Mouse (Mus musculus) liver, embryonic 14.5 days (tissue): ENCODE data around the gene Xylt1. TPM values are rescaled to one million over a fixed set of nuclear protein-coding genes. Genes with fewer than 3 reads are reported as not detected.

Source experiments
- ATAC-seq: fragments of 200-750 bp; cut with Nextera tagmentation; 2 replicates; pipeline ENCODE4 v1.8.0; 2017; ENCODE audit warnings: moderate number of reproducible peaks, mild to moderate bottlenecking, moderate library complexity; ENCODE audit not compliant: insufficient read depth
- DNase-seq, 3 experiments: peaks; one replicate each; pipeline ENCODE4 v3.0.0-alpha.2; 2012 to 2013; ENCODE audit warnings: low read depth in 3 of 3, low spot score in 3 of 3
- H3K27ac ChIP-seq: fragments of 300-500 bp; sonication (generic); 2 replicates; pipeline ENCODE4 v1.5.1; 2014; ENCODE audit warnings: moderate library complexity, mild to moderate bottlenecking, control low read depth, inconsistent platforms
- H3K27me3 ChIP-seq: fragments of 300-500 bp; sonication (generic); 2 replicates; pipeline ENCODE4 v1.6.1; 2014; ENCODE audit warnings: mild to moderate bottlenecking, low read length, moderate library complexity; ENCODE audit not compliant: control insufficient read depth, insufficient read depth
- H3K36me3 ChIP-seq: fragments of 300-500 bp; sonication (generic); replicated peaks from 2 replicates; pipeline ENCODE4 v1.6.1; 2014; ENCODE audit warnings: low read depth; ENCODE audit not compliant: control insufficient read depth, insufficient read depth
- H3K4me1 ChIP-seq, 2 experiments: fragments of 200-500 bp in 1 of 2; fragments of 300-500 bp in 1 of 2; sonication (generic) in 1 of 2; replicated peaks; 2 replicates each; pipeline ENCODE4 v1.6.1; 2012 to 2014; ENCODE audit warnings: antibody characterized with exemption in 1 of 2, inconsistent platforms in 1 of 2, low read length in 1 of 2; ENCODE audit not compliant: control insufficient read depth in 2 of 2, insufficient read depth in 2 of 2
- H3K4me2 ChIP-seq: fragments of 300-500 bp; sonication (generic); 2 replicates; pipeline ENCODE4 v1.6.1; 2014; ENCODE audit warnings: low read depth, mild to moderate bottlenecking, control low read depth, moderate library complexity
- H3K4me3 ChIP-seq, 2 experiments: fragments of 200-500 bp in 1 of 2; fragments of 300-500 bp in 1 of 2; sonication (generic) in 1 of 2; 2 replicates each; pipeline ENCODE4 v1.5.1; 2012 to 2014; ENCODE audit warnings: low read depth in 2 of 2, low read length in 2 of 2, mild to moderate bottlenecking in 2 of 2, control low read depth in 1 of 2, inconsistent platforms in 1 of 2, moderate library complexity in 1 of 2; ENCODE audit not compliant: insufficient read depth in 1 of 2
- H3K9ac ChIP-seq: fragments of 300-500 bp; sonication (generic); replicated peaks from 2 replicates; pipeline ENCODE4 v1.6.1; 2014; ENCODE audit warnings: mild to moderate bottlenecking, control low read depth, moderate library complexity
- H3K9me3 ChIP-seq: fragments of 300-500 bp; sonication (generic); 2 replicates; pipeline ENCODE4 v1.6.1; 2016; ENCODE audit warnings: low read length, mixed read lengths; ENCODE audit not compliant: control insufficient read depth
- CTCF ChIP-seq: IDR thresholded peaks from 2 replicates; pipeline ENCODE4 v1.5.1; 2016; ENCODE audit warnings: antibody characterized with exemption, low read depth, control low read depth
- EP300 ChIP-seq: IDR thresholded peaks from 2 replicates; pipeline ENCODE4 v1.6.1; 2016; ENCODE audit warnings: antibody characterized with exemption, low read depth
- WGBS: fragments of 180-500 bp; shearing (Covaris S2); extraction: QIAGEN DNeasy Blood & Tissue Kit; methylation state at CpG from one replicate; pipeline ENCODE4 v1.1.7; 2014; ENCODE audit not compliant: insufficient replicate concordance; 5-methylcytosine and 5-hydroxymethylcytosine counted together
- polyA plus RNA-seq, 2 experiments: library from polyadenylated mRNA; depleted of rRNA in 1 of 2; stranded (reverse) in 1 of 2; unstranded in 1 of 2; fragments of >200 nt; fragmentation: Nextera tagmentation in 1 of 2; extraction: Ambion mirVana in 1 of 2; gene quantifications; 2 replicates each; pipeline versions ENCODE4 v1.2.1 to v1.2.3; 2012 to 2014

Gene Xylt1
- polyA plus RNA-seq, 2 experiments: 0.27 to 0.40 TPM

DNA sequence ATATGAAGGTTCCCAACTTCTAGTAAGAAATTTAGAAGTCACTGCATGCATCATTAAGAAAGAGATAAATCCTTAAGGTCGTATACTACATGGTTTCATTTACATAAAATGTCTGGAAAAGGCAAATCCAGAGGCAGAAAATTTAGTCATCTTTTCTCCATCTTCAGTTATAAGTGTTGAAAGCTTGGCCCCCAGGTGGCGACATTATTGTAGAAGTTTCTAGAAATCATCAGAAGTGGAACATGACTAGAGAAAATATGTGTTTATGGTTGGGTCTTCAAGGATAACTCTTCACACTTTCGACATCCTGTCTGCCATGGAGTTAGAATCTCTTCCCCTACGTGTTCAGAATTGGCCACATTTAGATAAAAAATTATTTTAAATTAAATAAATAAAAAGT, 18.3 kb upstream of the Xylt1 start:
- Histone ChIP-seq H3K4me2 (no peak overlapping the region), H3K36me3 (no peaks in the 10 kb centered on the region), H3K27me3 (no peaks in the 10 kb centered on the region), H3K4me3 (no peak overlapping the region), H3K27ac (no peak overlapping the region), H3K9ac (no peak overlapping the region), H3K9me3 (no peaks in the 10 kb centered on the region), H3K4me1 (no peaks in the 10 kb centered on the region)
- no peak for ATAC-seq
- DNase-seq: no peak
- no peak for TF ChIP-seq CTCF
- no peak for TF ChIP-seq EP300
- WGBS: 49% methylated on average over 4 of the region's 4 CpGs

DNA sequence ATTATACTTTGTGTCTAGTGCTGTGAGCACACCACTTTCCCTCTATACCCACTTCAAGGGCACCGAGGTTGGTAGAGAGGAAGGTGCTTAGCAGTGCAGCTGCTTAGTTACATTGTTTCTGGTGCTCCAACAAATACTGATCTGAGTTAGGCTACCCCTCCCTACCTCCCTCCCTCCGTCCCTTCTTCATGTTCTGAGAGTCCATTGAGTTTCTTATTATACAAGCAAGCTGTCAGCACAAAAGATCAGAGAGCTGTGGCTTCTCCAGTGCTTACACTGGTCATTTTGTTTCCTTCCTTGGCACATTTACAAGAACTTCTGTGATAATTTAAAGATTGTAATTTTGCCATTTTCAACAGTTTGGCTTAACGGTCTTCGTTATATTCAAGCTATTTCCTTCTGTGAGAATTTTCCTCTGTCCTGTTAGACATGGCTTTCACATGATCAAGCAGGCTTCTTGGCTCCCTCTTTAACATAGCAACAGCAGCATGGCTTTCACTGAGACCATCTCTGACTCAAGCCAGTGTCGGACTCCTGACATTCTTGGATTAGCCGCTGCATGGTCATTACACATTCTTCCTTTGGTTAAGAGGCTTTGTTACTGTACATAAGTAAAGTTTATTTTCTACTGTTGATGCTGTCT, 12.0 kb upstream of the Xylt1 start:
- WGBS: 69% methylated on average over 6 of the region's 6 CpGs
- H3K36me3 ChIP-seq: no peaks in the 10 kb centered on the region

DNA sequence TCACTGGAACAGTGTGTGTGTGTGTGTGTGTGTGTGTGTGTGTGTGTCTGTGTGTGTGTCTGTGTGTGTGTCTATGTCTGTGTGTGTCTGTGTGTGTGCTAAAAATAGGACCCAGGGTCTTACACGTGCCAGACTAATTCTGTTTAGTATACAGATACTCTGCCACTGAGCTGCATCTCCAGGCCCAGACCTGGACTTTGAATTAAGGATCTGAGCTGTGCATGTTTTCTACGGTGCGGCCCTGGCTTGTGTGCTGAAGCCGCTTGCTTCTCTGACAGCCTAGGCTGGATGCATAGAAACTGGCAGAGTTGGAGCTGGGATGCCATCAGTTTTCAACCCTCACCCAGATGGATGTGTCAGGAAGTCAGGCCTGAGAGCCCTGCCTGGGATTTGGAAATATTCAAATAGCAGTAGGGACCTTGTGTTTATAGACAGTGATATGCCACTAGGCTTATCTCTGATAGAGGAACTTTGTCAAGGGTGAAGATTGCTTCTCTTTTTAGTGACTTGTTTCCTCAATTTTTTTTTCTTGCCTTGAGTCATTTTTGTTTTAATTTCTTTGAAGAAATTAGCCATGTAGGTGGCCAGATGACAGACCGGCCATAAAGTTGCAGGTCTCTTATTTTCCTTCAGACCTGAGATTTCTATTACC, 11.4 kb upstream of the Xylt1 start:
- no peak overlapping the region for H3K9ac ChIP-seq
- DNase-seq (no peak), ATAC-seq (no peak)
- no peaks in the 10 kb centered on the region for H3K36me3 ChIP-seq
- no peak overlapping the region for H3K4me3 ChIP-seq
- H3K27ac ChIP-seq: no peak overlapping the region
- H3K4me1 ChIP-seq: no peaks in the 10 kb centered on the region
- H3K27me3 ChIP-seq: no peaks in the 10 kb centered on the region
- no peaks in the 10 kb centered on the region for H3K9me3 ChIP-seq
- TF ChIP-seq EP300 (no peak), CTCF (no peak)
- WGBS: 65% methylated on average over 5 of the region's 5 CpGs
- no peak overlapping the region for H3K4me2 ChIP-seq

More for the DNA sequence above, 12.0 kb upstream of the Xylt1 start:
- Histone ChIP-seq H3K27ac (no peak overlapping the region), H3K9me3 (no peaks in the 10 kb centered on the region), H3K4me3 (no peak overlapping the region), H3K4me1 (no peaks in the 10 kb centered on the region), H3K4me2 (no peak overlapping the region), H3K9ac (no peak overlapping the region), H3K27me3 (no peaks in the 10 kb centered on the region)
- ATAC-seq (no peak), DNase-seq (no peak)
- TF ChIP-seq EP300: no peak
- no peak for TF ChIP-seq CTCF

DNA sequence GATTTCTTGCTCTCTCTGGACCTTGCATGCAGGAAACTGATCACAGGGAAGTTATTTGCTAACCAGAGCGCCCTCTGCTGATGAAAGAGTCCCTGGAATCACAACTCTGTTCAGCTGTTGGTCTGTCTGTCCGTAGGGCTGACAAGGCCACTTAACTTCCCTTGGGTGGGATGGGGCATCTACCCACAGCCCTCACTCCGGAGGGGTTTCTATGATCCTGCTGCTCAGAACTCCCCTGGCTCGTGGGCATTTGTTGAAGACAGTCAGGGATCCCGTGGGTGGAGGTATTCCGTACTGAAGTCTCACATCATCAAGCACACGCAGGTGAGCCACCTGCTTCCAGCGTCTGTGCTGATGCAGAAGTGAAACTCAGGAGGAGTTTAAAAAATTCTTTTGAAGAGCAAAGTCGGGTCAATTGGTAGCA, 4.9 kb upstream of the Xylt1 start:
- no peaks in the 10 kb centered on the region for H3K9me3 ChIP-seq
- no peak for DNase-seq
- TF ChIP-seq EP300 (no peak), CTCF (peak; percentile 66)
- peaks cover 13% of the 10 kb centered on the region; the same call in 1 of the 2 replicates for H3K27me3 ChIP-seq
- no peak overlapping the region for H3K4me2 ChIP-seq
- ATAC-seq: no peak
- H3K27ac ChIP-seq: no peak overlapping the region
- no peak overlapping the region for H3K4me3 ChIP-seq
- 35% methylated on average over 9 of the region's 9 CpGs for WGBS
- no peaks in the 10 kb centered on the region for H3K4me1 ChIP-seq
- no peaks in the 10 kb centered on the region for H3K36me3 ChIP-seq
- no peak overlapping the region for H3K9ac ChIP-seq

DNA sequence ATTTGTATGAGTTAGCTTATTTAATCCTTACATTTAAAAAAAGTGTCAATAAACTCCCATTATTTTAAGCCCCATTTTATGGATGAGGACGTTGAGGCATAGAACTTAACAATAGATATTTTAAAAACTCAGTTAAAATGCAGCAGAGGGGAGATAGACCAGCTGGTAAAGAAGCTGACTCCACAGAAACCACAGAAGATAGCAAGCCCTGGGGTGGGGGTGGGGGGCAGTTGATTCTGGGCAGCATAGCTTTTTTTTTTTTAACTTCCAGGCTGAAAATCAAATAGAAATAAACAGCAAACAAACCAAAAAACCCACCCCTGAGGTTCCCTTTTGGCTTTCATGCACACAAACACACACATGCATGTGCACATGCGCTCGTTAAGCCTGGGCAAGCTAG, 3.6 kb upstream of the Xylt1 start:
- Histone ChIP-seq H3K4me3 (no peak overlapping the region), H3K27me3 (peaks cover 17% of the 10 kb centered on the region), H3K9me3 (no peaks in the 10 kb centered on the region)

More for the DNA sequence above, 3.6 kb upstream of the Xylt1 start:
- Histone ChIP-seq H3K9ac (no peak overlapping the region), H3K4me1 (peaks cover 0 to 3% of the 10 kb centered on the region in 2 experiments; a peak in 2 of 4 replicates), H3K36me3 (no peaks in the 10 kb centered on the region), H3K27ac (no peak overlapping the region), H3K4me2 (no peak overlapping the region)
- no peak for TF ChIP-seq EP300
- no peak for TF ChIP-seq CTCF
- WGBS: 31% methylated on average over 3 of the region's 3 CpGs
- ATAC-seq (no peak), DNase-seq (no peak)
